Mouse (Mus musculus) embryonic facial prominence, embryonic 12.5 days (tissue): Measurements from ENCODE around the gene Cd79b. TPM values are rescaled to one million over a fixed set of nuclear protein-coding genes. Genes with fewer than 3 reads are reported as not detected.

Source experiments
- ATAC-seq: fragments of 200-750 bp; cut with Nextera tagmentation; 2 replicates; pipeline ENCODE4 v1.8.0; 2017; ENCODE audit not compliant: insufficient number of reproducible peaks, insufficient read depth, low FRiP score, low TSS enrichment
- H3K27ac ChIP-seq: fragments of 300-500 bp; sonication (generic); 2 replicates; pipeline ENCODE4 v1.5.1; 2016; ENCODE audit warnings: mild to moderate bottlenecking
- H3K27me3 ChIP-seq: fragments of 300-500 bp; sonication (generic); 2 replicates; pipeline ENCODE4 v1.6.1; 2016; ENCODE audit warnings: mild to moderate bottlenecking, moderate library complexity
- H3K36me3 ChIP-seq: fragments of 300-500 bp; sonication (generic); 2 replicates; pipeline ENCODE4 v1.6.1; 2016; ENCODE audit warnings: mild to moderate bottlenecking
- H3K4me1 ChIP-seq: fragments of 300-500 bp; sonication (generic); 2 replicates; pipeline ENCODE4 v1.6.1; 2016
- H3K4me2 ChIP-seq: fragments of 300-500 bp; sonication (generic); replicated peaks from 2 replicates; pipeline ENCODE4 v1.6.1; 2016; ENCODE audit warnings: mild to moderate bottlenecking, moderate library complexity
- H3K4me3 ChIP-seq: fragments of 300-500 bp; sonication (generic); 2 replicates; pipeline ENCODE4 v1.5.1; 2016; ENCODE audit warnings: mild to moderate bottlenecking
- H3K9ac ChIP-seq: fragments of 300-500 bp; sonication (generic); 2 replicates; pipeline ENCODE4 v1.6.1; 2016; ENCODE audit warnings: mild to moderate bottlenecking, moderate library complexity
- H3K9me3 ChIP-seq: fragments of 300-500 bp; sonication (generic); 2 replicates; pipeline ENCODE4 v1.6.1; 2016; ENCODE audit warnings: mild to moderate bottlenecking, moderate library complexity
- WGBS: fragments of 180-500 bp; shearing (Covaris S2); methylation state at CpG from one replicate; pipeline ENCODE4 v1.1.7; 2016; 5-methylcytosine and 5-hydroxymethylcytosine counted together
- polyA plus RNA-seq: library from polyadenylated mRNA; unstranded; fragments of >200 nt; fragmentation: Nextera tagmentation; extraction: Ambion mirVana; gene quantifications from 2 replicates; pipeline ENCODE4 v1.2.1, GENCODE M21; 2016

Gene Cd79b
- polyA plus RNA-seq, 1 experiment from 2014 or later = 1.7 TPM

GRCm38 (mm10) chr11:106271794-106272643, 42.5 kb downstream of the Cd79b start:
- 1% methylated on average over 41 of the region's 41 CpGs for WGBS
- Histone ChIP-seq H3K9me3 (no peaks in the 10 kb centered on the region), H3K4me1 (peaks cover 53% of the 10 kb centered on the region), H3K27me3 (no peaks in the 10 kb centered on the region), H3K9ac (peak overlapping the region; percentile 93), H3K4me2 (peak overlapping the region; percentile 88), H3K36me3 (peaks cover 5% of the 10 kb centered on the region; the same call in 1 of the 2 replicates), H3K27ac (peak overlapping the region; percentile 89), H3K4me3 (peak overlapping the region; percentile 86)
- ATAC-seq = peak; percentile 16

GRCm38 (mm10) chr11:106271131-106271793, 43.3 kb downstream of the Cd79b start:
- WGBS = 36% methylated on average over 5 of the region's 5 CpGs
- ATAC-seq = no peak
- peak overlapping the region; percentile 93 for H3K9ac ChIP-seq
- H3K9me3 ChIP-seq = no peaks in the 10 kb centered on the region
- H3K36me3 ChIP-seq = peaks cover 12% of the 10 kb centered on the region
- peak overlapping the region; percentile 88 for H3K4me2 ChIP-seq
- H3K4me1 ChIP-seq = peaks cover 50% of the 10 kb centered on the region
- H3K27me3 ChIP-seq = no peaks in the 10 kb centered on the region
- H3K4me3 ChIP-seq = peak overlapping the region; percentile 86
- H3K27ac ChIP-seq = peak overlapping the region; percentile 89

DNA sequence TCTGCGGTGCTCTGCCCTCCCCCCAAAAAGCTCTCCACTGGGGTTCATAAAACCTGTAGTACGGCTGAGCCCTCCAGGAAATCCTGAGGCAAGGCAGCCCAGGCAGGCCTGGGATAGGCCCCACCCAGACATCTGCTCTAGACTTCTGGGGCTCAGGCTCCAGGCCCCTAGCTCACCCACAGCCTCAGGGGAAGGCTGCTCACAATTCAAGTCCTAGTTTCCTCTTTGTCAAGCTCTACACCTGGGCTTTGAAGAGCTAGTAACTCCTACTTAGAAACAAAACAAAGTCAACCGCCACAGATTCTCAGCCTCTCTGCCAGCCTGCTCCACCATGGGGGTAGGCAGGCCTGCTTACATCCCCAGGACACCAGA, 45.5 kb downstream of the Cd79b start:
- H3K27me3 ChIP-seq = no peaks in the 10 kb centered on the region
- H3K36me3 ChIP-seq = peaks cover 34% of the 10 kb centered on the region
- no peak overlapping the region for H3K4me3 ChIP-seq
- H3K4me2 ChIP-seq = peak overlapping the region; percentile 29
- no peak overlapping the region for H3K9ac ChIP-seq
- ATAC-seq = no peak
- WGBS = 34% methylated on average over 3 of the region's 3 CpGs
- H3K27ac ChIP-seq = peak overlapping the region; percentile 69
- H3K4me1 ChIP-seq = peaks cover 39% of the 10 kb centered on the region
- H3K9me3 ChIP-seq = no peaks in the 10 kb centered on the region

- Histone ChIP-seq H3K9ac (peak overlapping the region; percentile 7; the same call in 1 of the 2 replicates), H3K27me3 (no peaks in the 10 kb centered on the region), H3K4me1 (peaks cover 35% of the 10 kb centered on the region), H3K4me2 (peak overlapping the region; percentile 29), H3K9me3 (no peaks in the 10 kb centered on the region), H3K4me3 (no peak overlapping the region), H3K36me3 (peaks cover 40% of the 10 kb centered on the region), H3K27ac (peak overlapping the region; percentile 69)
- 40% methylated on average over 8 of the region's 8 CpGs for WGBS
- no peak for ATAC-seq
Measured at GRCm38 (mm10) chr11:106268326-106269059, 46.1 kb downstream of the Cd79b start.

- H3K4me3 ChIP-seq = no peak overlapping the region
- no peak for ATAC-seq
- peaks cover 46% of the 10 kb centered on the region for H3K36me3 ChIP-seq
- peak overlapping the region; percentile 2; the same call in 1 of the 2 replicates for H3K4me2 ChIP-seq
- H3K27ac ChIP-seq = peak overlapping the region; percentile 69
- H3K4me1 ChIP-seq = peaks cover 35% of the 10 kb centered on the region
- H3K9ac ChIP-seq = peak overlapping the region; percentile 7; the same call in 1 of the 2 replicates
- no peaks in the 10 kb centered on the region for H3K27me3 ChIP-seq
- 70% methylated on average over 5 of the region's 5 CpGs for WGBS
- no peaks in the 10 kb centered on the region for H3K9me3 ChIP-seq
Measured at GRCm38 (mm10) chr11:106267871-106268270, 46.7 kb downstream of the Cd79b start.

DNA sequence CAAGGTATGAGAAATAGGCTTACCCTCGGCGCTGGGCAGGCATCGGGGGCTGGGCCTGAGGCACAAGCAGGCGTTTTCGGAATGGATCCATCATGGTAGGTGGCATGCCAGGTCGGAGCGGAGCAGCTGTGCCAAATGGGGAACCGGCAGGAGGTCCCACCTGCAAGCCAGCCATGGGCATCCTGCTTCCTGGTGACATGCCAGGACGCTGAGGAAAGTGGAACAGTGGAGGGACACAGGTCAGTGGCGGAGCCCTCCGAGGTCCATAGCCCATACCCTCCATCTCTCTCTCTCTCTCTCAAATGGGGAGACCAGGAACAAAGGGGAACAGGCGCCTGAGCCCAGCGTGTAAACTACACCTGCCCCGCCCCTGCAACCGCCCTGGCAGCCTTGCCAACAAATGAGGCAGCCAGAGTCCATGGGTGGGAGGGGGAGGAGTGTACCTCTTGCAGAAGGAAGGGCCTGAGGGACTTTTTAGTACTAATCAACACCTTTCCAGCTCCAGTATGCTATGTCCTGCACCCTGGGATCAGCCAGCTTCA, 47.2 kb downstream of the Cd79b start:
- Histone ChIP-seq H3K9ac (no peak overlapping the region), H3K4me2 (0 out of 2 replicates have a peak overlapping the region, but pooled peaks have one; percentile 2), H3K27ac (0 out of 2 replicates have a peak overlapping the region, but pooled peaks have one; percentile 69), H3K27me3 (no peaks in the 10 kb centered on the region), H3K4me1 (peaks cover 35% of the 10 kb centered on the region), H3K9me3 (no peaks in the 10 kb centered on the region), H3K36me3 (peaks cover 51% of the 10 kb centered on the region), H3K4me3 (no peak overlapping the region)
- WGBS = 74% methylated on average over 15 of the region's 15 CpGs
- no peak for ATAC-seq

DNA sequence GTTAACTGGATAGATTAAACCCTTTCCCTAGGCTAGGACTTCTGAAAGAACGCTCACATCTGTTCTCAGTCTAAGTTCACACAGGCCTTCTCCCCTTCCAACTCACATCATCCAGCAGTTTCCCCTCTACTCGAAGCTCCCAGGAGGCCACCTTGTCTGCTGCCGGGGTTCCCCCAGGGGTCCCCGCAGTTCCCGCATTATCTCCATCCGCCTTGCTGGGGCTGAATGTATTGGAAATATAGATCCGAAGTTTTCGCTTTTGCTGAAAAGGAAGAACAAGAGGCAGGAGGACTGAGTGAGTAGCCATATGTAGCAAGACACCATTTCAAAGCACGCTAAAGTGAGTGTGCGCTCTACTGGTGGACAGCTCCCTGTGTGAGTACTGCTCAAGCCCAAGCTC, 48.1 kb downstream of the Cd79b start:
- 91% methylated on average over 10 of the region's 10 CpGs for WGBS
- ATAC-seq = no peak
- no peaks in the 10 kb centered on the region for H3K9me3 ChIP-seq
- H3K4me3 ChIP-seq = no peak overlapping the region
- no peak overlapping the region for H3K27ac ChIP-seq
- H3K4me2 ChIP-seq = no peak overlapping the region
- H3K4me1 ChIP-seq = peaks cover 32% of the 10 kb centered on the region
- peaks cover 60% of the 10 kb centered on the region for H3K36me3 ChIP-seq
- no peak overlapping the region for H3K9ac ChIP-seq
- H3K27me3 ChIP-seq = no peaks in the 10 kb centered on the region

- no peaks in the 10 kb centered on the region for H3K27me3 ChIP-seq
- WGBS = 87% methylated on average over 4 of the region's 4 CpGs
- H3K27ac ChIP-seq = no peak overlapping the region
- H3K9ac ChIP-seq = no peak overlapping the region
- no peak overlapping the region for H3K4me2 ChIP-seq
- peaks cover 26% of the 10 kb centered on the region for H3K4me1 ChIP-seq
- no peak for ATAC-seq
- no peaks in the 10 kb centered on the region for H3K9me3 ChIP-seq
- peaks cover 69% of the 10 kb centered on the region for H3K36me3 ChIP-seq
- no peak overlapping the region for H3K4me3 ChIP-seq
Measured at GRCm38 (mm10) chr11:106265570-106265969, 49.0 kb downstream of the Cd79b start.

DNA sequence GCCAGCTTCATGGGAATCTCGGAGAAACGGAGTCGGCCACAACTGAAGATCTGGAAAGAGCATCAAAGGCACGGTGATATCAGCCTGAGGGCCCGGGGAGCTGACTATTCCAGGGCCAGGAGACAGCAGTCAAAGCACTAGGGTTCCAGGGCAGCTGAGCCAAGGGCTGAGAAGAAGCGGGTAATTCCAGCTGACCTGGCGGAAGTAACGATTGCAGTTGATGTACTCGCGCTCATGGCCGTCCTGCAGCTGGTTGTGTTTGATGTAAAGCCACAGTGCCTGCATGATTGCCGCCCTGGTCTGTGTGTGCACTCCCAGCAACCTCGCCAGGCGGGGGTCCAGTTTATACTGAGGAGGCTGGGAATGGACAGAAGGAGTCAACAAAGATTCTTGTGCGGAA, 49.6 kb downstream of the Cd79b start:
- Histone ChIP-seq H3K9ac (no peak overlapping the region), H3K9me3 (no peaks in the 10 kb centered on the region), H3K27me3 (no peaks in the 10 kb centered on the region), H3K27ac (no peak overlapping the region), H3K4me3 (no peak overlapping the region), H3K4me2 (no peak overlapping the region), H3K4me1 (peaks cover 20% of the 10 kb centered on the region), H3K36me3 (peaks cover 71% of the 10 kb centered on the region)
- 95% methylated on average over 15 of the region's 15 CpGs for WGBS
- ATAC-seq = no peak

- ATAC-seq = no peak
- no peak overlapping the region for H3K4me2 ChIP-seq
- H3K27ac ChIP-seq = no peak overlapping the region
- peaks cover 15% of the 10 kb centered on the region for H3K4me1 ChIP-seq
- 86% methylated on average over 9 of the region's 9 CpGs for WGBS
- no peaks in the 10 kb centered on the region for H3K27me3 ChIP-seq
- H3K9me3 ChIP-seq = no peaks in the 10 kb centered on the region
- H3K4me3 ChIP-seq = no peak overlapping the region
- H3K36me3 ChIP-seq = peaks cover 80% of the 10 kb centered on the region
- no peak overlapping the region for H3K9ac ChIP-seq
Measured at GRCm38 (mm10) chr11:106263963-106264362, 50.6 kb downstream of the Cd79b start.
